Mouse (Mus musculus) cerebellum, postnatal 10 days (tissue): ENCODE measurements around the gene Gm20503.

Source experiments
- DNase-seq, 2 experiments: peaks; one replicate each; pipeline ENCODE4 v3.0.0; 2021; ENCODE audit warnings: mixed read lengths in 2 of 2

Gene Gm20503

DNA sequence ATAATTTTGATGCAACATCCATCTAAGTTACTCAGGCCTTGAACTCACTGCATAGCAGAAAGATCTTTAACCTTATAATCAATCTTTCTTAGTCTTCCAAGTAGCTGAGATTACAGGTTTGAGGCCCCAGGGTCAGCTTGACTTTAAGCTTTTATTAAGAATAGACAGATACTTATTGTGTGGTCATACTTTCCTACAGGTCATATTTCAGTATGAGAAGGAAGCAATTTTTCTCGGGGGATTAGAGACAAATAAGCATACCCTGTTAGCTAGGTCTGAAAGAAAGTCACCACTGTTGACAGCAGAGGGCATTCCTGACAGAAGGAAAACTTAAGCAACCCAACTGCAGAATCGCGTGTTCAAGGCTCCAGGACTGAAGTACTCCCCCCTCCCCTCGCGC, 5.0 kb downstream of the Gm20503 start:
- DNase-seq, result no peak

DNA sequence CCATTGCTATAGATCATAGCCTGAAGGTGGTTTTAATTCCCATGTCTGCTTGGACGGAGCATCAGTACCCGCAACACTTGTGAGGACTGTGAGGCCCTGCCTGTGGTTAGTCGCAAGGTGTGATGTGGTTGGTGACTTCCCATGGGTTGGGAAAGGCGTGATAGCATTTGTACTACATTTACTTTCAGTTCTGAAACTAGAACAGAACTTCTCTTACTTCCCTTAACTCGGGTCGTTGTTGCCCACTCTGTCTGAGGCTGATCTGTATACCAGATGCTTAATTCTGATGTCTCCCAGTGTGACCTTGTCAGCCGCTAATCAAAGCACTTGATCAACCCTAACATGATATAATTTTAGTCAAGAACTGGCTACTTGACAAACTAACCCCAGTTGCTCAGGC, 6.2 kb downstream of the Gm20503 start:
- no peak for DNase-seq

DNA sequence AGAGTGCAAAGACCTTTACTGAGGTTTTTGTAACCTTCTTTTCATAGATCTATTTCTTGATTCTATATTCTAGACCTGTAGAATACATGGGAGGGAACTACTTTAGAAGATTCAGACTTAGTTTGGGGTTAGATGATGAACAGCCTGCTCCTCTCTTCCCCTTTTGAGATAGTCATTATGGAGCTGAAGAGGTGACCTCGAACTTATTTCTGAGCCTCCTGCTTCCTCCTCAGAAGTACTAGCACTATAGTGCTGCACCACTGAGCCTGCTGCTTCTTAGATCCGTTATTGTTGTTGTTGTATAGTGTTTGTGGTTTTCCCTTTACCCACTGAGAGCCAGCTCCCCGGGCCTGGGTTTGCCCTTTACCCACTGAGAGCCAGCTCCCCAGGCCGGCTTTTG, 6.7 kb downstream of the Gm20503 start:
- no peak for DNase-seq

DNA sequence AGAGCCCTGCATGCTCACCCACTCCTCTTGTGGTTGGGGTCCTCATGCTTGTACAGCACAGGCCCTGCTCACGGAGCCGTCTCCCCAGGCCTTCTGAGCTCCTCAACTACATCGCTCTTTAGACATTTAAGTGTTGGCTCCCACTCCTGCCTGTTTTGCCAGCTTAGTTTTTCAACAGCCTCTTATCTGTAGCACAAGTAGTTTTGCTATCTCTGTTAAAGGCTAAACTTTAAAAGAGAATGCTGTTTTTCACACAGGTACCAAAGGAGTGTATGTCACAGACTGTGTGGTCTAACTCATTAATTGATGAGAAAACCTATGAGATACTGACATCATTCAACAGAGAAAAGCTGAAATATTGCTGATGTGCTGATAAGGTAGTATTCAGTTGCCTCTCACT, 8.4 kb downstream of the Gm20503 start:
- DNase-seq, result no peak

DNA sequence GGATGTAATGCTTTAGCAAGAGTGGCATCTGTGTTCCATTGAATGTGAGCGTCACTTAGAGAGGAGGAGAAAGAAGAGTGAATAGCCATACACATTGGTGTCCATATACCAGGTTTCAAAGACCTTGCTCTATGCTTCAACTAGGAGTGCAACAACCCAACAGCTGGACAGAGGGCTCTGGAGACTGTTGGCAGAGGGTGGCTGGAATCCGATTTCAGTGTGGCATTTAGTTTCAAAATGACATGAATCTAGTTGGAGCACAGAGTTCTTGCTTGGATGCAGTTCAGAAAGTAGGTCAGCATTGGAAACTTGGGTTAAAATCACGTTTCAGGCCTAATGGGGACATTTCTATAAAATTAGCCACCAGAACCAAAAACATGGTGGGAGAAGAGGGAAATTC, 12.2 kb downstream of the Gm20503 start:
- no peak for DNase-seq

DNA sequence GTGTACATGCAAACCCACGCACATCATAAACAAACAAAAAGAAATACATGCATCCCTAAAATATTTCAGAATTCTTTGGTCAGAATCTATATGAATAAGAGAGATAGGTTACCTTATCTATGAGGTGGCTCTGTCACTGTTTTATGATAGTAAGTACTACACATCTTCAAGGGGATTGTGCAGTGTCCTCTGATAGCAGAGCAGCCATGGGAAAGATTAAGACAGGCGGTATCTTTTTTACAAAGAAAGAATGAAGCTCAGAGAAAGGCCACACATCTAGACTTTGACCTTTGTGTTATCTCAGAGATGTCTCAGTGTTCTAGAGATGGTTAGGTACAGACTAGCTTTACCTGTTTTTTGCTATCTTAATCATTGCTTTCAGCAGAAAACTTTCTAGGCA, 13.9 kb downstream of the Gm20503 start:
- no peak for DNase-seq

DNA sequence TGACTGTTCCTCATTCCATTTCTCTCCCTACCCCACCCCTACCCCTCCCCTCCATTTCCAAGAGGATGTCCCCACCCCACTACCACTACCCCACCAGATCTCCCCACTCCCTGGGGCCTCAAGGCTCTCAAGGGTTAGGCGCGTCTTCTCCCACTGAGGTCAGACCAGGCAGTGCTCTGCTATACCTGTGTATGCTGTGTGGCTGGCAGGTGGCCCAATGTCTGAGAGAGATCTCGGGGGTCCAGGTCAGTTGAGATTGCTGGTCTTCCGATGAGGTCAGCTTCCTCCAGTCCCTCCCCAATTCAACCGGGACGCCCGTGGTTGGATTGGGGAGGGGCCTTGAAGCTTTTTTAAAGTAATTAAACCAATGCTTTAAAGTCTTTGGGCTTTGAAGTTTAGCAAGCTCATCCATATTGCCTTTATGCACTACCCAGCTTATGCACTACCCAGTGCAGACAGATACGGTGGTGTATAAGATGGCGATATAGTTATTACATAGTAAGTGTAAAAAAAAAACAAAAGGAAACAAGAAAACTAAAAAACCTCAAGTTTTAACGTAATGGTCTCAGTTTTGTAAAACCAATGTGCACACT, 31.4 kb downstream of the Gm20503 start:
- DNase-seq, result peak; percentile 57 to 58

DNA sequence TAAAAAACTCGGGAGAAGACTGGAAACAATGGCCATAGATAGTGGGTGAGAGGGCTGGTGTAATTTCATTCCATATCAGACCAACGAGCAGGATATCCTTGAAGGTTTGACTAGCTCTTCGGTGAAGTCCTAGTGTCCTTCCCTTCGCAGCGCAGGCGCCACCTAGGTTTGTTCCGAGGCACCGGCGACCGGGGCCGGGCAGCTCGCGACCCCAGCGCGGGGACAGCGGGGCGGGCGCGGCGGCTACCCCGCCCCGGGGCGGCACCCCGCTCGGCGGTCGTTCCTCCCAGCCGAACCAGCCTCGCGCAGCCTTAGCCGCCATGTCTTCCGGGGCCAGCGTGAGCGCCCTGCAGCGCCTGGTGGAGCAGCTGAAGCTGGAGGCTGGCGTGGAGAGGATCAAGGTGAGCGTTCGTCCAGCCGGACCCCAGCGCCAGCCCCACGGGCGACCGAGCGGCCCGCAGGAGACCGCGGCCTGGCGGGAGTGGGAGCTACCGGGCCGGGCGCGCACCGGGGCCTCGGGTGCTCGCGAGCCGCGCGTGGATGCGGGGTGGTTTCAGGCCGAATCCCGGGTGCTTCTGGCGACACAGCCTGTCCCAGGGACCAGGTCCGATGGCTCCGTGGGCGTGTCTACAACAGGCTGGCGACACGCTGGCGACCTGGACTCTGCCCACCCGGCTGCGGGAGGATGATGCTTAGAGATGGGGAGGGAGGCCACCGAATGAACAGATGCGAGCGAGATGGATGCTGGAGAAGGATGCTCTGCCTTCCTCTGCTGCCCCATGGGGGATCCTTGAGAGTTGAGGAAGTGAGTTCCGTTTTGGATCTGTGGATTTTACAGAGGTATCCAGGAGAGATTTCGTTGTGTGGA, 32.1 kb downstream of the Gm20503 start, which contains the start of gene Gng10:
Gng10 (plus strand) TSS at position 171 of the 868 bp plus-strand sequence.
- DNase-seq, result peak; percentile 84 to 86

DNA sequence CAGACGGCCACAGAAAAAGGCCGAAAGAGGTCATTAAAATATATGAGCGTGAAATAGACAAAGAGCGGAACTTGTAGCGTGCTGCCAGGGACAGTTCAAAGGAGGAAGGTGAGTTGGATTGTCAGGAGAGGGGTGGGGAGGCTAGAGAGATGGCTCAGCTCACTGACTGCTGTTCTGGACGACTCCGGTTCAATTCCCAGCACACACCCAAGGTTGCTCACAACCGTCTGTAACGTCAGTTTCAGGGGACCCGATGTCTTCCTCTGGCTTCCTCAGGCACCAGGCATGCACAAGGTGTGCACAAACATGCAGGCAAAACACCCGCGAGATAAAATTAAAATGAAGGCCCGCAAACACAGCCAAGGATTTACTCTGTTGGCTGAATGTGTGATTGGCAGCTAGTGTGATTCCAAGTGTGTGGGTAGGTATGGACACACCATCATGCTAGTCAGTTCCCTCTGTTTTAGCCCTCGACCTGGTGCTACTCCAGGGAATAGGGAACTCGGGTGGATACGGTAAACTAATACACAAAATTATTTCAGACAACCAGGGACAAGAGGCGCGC, 32.9 kb downstream of the Gm20503 start:
- DNase-seq, result peak in 1 of 2 experiments; percentile 24

DNA sequence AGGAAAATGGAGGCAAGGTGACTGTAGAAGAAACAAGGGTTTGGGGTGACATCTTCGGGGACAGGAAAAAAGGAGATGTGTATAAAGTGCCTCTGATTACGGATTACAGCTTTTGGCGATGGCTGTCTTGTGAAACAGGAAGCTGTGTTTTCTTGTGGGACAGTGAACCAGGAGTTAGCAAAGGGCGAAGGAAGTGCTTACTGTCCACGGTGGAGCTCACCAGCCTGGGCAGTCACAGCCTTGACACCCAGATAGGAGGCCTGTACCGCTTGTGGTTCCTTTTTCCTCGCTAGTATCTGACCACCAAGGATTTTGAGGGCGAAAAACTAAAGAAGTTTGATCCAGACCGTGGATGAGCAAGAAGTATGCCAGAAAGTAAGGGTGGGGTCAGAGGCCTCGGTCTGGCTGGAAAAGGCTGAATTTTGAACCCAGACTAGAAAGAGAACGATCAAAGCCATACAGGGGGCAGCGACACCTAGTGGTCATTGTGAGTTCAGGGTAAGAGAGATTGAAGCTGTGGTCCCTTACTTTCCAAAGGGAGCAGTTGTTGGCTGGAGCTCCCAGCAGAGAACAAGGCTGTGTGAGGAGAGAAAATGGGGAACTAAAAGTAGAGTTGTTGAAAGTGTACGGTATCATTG, 33.6 kb downstream of the Gm20503 start:
- DNase-seq, result peak; percentile 89

DNA sequence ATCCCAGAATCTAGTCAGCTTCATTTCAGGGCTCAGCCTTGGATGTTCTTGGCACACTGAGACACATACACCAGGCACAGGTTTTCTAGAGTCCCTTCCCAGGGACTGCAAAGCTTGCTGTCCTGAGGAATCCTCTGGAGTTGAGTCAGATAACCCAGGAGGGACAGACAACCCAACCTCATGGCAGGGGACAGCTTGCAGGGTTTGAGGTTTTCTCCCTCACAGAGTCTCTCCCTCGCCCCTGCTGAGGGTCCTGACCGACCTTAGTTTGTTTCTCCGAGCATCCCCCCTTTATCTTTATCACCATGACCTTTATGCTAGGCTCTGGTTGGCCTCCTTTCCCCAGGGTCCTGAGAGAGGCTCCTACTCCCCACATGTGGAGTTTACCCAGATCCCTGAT, 34.5 kb downstream of the Gm20503 start:
- no peak for DNase-seq

DNA sequence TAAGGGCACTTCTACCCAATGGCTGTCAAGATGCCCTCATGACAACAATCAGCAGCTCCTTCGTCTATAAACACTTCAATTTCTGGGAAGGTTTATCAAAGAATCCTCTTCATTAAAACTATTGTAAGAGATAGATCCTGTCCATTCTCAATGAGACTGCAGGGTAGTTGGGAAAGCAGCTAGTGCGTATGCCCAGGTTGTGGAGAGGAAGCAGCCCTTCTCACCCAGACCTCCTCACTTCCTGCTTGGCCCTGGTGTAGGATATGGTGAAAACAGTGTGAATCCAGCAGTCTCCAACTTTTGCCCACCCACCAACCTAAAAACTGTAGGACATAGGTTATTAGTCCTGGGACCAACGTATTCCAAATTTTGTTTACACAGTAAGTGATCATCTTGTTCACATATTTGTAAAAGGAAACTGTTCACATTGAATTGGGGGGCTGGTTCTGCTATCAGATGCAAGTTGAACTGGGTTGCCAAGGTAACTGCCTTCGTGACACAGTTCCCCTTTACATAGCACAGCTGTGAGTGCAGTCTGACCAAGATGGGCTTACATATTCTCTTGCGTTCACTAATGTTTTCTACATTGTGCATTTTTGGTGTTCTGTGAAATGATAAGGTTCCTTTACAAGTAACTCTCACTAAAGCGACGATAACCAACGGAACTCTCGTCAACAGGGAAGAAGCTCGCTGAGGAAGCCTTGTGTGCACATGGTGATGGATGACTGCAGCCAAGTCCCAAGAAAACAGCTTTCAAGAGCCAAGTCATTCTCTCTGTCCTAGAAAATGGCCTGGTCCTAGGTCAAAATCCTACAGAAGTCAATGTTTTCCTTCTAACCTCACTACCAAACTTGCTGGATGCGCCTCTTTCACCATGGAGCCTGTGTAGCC, 37.6 kb downstream of the Gm20503 start:
- DNase-seq, result no peak

DNA sequence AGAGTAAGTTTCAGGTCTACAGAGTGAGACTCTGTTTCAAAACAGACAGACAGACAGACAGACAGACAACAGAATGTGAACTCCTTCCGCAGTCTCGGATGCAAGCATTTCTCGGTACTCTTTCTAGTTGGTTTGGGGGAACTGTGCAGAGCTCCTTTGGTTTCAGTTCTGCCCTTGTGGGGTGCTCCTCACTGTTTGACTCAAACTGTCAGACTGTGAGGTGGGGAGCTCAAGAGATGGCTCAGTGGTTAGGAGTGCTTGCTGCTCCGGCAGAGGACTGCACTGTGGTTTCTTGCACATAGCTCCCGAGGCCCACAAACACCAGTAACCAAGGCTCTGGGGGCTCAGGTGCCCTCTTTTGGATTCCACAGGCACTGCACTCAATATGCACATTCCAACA, 40.1 kb downstream of the Gm20503 start:
- DNase-seq, result no peak

DNA sequence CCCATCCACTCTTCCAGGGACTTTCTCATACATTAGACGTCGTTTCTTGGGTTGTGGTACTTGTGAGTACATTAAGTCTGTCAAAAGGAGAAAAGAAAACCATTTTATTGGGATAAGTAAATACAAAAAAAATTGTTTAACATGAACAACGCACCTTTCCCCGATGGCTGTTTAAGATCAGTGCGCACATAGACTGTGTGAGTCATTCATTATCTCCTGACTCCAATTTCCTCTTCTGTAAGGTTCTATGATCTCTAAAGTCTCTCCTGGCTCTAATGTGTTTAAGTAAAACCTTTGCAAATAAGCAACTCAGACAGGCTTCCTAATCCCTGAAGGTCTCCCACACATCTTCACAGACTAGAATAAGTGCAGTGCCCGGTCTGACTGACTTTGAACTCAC, 40.9 kb downstream of the Gm20503 start:
- no peak for DNase-seq

DNA sequence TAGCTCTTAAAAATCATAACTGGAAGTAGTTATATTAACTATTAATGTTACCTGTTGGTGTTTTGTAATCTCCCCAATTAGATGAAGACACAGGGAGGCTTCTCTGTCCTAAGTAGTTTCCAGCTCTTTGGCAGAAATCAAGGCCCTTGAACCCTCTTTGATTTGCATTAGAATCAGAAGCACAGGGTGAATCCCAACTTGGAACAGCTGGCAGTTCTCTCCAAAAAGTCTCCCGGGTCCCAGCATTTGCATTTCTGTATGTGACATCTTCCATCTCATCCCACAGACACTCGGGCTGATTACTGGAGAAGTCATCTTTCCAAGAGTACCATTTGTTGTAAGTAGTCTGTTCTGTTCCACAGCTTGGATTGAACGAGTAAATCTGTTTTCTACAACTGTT, 44.2 kb downstream of the Gm20503 start:
- no peak for DNase-seq

DNA sequence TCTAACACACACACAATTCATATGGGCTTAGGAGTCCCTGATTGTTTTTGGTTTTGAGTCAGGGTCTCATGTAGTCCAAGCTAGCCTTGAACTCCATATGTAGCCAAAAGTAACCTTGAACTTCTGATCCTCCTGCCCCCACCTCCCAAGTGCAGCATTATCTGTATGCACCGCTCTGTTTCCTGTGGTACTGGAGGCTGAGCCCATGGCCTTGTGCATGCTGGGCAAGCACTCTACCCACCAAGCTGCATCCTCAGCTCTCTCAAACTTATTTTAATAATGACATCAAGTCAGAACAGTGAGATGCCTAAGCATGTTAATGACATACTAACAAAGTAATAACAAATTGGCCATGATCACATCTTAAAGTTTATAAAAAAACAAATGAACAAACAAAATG, 48.1 kb downstream of the Gm20503 start:
- DNase-seq, result no peak

DNA sequence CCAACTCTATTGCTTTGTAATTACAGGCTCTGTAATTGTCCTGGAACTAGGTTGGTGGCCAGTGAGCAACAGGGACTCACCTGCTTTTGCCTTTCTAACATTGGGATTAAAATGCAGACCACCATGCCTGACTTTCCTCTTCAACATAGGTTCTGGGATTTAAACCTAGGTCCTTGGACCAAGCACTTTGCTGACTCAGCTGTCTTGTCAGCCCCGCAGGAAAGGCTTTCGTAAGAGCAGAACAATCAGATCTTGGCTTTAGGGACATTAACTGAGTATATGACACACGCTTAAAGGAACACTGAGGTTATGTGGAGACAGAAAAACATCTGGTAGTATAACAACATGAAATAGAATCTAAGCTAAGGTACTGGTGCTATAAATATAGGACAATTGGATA, 54.9 kb downstream of the Gm20503 start:
- DNase-seq, result no peak

DNA sequence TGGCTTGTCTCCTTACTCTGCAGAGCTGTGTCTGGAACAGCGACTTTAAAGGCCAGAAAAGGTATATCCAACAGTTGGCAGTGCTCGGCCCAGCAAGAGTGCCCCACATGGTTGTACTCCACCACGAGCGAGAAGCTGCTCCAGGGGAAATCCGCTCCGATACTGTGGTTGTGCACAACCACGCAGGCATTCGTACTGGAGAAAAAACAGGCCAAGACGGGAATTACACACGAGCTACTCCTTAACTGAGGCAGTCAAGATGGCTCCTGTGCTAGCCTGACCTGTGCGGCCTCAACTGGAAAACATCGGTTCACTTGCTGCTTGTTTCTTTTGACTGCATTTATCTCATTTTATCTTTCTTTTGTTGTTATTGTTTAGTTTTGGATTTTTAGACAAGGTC, 59.5 kb downstream of the Gm20503 start:
- no peak for DNase-seq

DNA sequence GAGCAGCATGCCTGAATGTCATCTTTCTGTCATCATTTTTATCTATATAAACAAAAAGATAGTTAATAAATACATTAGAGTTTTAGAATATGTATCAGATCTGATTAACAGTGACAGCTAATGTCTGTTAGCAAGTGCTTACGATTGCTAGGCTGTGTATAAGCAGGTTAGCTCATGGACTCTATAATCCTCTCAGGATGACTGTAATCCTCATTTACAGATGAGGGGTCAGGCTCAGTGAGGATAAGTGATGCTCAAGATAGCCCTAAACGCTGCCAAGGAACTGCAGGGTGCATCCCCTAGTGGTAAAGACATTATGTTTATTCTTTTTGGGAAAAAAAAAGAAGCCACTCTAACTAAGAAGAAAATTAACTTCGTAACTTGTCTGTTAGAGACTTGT, 66.3 kb downstream of the Gm20503 start:
- DNase-seq, result peak in 1 of 2 experiments; percentile 19

DNA sequence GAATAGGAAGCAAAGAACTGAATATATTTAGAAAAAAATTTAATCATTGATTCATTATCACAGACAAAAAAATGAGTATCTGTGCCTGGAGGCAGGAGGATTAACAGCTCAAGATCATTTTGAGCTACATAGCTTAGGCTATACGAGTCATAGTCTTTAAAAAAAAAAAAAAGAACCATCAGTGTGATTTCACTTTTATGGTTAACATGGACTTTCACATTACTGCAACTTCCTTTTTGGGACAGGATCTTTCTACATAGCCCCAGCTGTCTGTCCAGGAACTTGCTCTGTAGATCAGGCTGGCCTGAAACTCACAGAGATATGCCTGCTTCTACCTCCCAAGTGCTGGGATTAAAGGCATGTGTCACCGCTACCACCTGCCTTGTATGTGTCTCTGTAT, 80.4 kb downstream of the Gm20503 start:
- no peak for DNase-seq

DNA sequence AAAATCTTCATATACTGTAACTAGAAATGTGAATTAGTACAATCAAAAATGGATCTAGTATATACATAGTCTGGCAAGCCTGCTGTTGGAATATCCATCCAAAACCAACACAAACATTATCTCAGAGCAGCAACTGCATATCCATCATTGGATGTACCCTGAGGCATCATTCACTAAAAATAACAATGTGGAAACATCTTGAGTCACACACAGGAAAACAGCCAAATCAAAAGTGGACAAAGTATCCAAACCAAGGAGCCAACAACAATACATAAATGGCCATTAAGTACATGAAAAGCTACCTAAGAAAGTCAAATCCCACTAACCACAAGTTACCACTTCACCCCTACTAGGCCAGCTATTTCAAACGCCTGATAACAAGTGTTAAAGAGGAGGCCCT, 86.4 kb downstream of the Gm20503 start:
- no peak for DNase-seq
